Mouse (Mus musculus): ENCODE results near the gene Zfp358. TPM values are rescaled to one million over a fixed set of nuclear protein-coding genes. Genes with fewer than 3 reads are reported as not detected.

Gene Zfp358
- total RNA-seq (2021), result 10 to 100 TPM; 25.3 to 26.4 TPM
- long read RNA-seq, experiment 1, transcript Zfp358-203 (1 exons, 2,200 nt), result minor isoform, 7 of 27 reads
- long read RNA-seq, experiment 1, transcript Zfp358-201 (2 exons, 1,999 nt), result major isoform, 16 of 27 reads
- long read RNA-seq, experiment 1, partial matches to known transcripts, result 0 of 27 reads
- long read RNA-seq, experiment 1, other reads (novel, unspliced or antisense), result 4 of 27 reads
- long read RNA-seq, experiment 2, transcript Zfp358-201 (2 exons, 1,999 nt), result major isoform, 9 of 17 reads
- long read RNA-seq, experiment 2, transcript Zfp358-203 (1 exons, 2,200 nt), result minor isoform, 7 of 17 reads
- long read RNA-seq, experiment 2, partial matches to known transcripts, result 0 of 17 reads
- long read RNA-seq, experiment 2, other reads (novel, unspliced or antisense), result 1 of 17 reads

DNA sequence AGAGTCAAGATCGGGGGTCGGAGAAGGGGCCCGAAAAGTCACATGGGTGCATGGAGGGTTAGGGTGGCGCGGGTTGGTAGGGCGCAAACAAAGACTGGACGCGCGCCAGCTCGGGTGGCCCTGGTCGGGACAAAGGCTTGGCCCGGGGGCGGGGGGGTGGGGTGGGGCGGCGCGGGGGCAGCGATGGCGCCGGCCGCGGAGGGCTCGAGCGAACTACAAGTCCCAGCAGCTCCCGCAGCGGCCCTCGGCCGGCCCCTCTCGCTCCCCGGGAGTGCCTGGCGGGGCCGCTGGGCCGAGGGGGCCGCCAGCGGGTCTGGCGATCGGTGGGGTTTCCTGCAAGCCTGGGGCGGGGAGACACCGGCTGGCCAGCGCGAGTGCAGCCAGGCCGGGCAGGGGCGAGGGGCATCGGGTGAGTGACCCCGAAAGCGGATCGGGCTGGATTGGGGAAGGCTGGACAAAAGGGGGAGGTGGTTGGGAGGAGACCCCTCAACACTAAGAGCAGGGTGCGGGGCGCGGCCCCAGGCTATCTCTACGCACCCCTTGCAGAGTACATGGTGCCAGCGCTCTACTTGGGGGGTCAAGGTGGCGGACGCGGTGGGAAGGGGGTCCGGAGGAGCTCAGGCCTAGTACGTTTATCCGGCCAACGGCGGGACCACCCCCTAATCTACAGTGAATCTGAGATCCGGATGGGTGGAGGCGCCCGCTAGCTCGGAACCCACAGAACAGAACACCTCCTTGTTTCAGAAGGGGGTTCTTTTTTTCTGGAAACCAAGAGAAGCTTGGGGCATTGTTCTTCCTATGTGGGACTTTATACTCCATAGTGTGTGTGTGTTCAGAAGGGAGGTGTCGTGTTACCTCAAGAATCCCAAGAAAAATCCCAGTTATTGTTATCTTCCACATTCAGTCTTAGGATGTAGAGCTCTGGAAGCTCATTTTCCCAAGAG is at the start of gene Zfp358:
Zfp358 (plus strand) TSS at position 238 of the 944 bp plus-strand sequence.
- peak; percentile 61 to 75 for DNase-seq (ENCODE audit: low spot score in 2 of 2)
- intact Hi-C loops (cut with DNase I), result no loop called here

DNA sequence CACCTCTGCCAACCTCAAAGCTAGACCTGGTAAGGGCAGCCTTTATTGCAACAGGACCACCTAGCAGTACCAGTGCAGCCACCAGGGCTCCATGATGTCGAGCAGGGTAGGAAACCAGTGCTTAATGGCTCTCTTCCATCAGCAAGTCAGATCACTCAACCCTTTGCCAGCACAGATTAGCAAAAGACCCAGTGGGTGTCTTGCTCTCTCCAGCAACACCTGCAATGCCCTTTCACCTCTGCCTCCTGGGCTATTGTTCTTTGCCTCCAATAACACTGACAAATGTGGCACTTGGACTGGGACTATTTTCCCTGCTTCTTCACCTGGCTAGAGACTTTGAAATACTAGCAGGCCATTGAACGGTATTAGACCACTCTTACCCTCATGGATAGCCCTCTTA is 43.7 kb upstream of the Zfp358 start:
- intact Hi-C loops (cut with DNase I), result no loop called here
- no peak for DNase-seq (ENCODE audit: low spot score in 2 of 2)

DNA sequence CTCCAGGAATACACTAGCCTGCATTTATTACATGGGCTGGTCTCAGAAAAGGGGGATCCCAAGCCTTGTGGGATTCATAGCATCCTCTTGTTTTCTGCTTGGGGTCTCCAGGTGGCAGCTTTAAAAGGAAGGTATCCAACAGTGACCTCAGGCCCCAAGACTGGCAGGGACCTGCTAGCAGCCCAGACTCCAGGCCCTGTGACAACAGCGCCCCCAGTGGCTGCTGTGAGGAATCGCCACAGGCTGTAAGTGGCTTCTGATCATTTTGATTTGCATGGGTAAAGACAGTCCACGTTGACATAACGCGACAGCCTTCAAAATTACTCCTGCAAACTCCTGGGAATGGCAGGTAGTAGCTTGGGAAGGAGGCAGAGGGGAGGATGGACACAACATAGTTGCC is 42.3 kb upstream of the Zfp358 start:
- DNase-seq (ENCODE audit: low spot score in 2 of 2), result peak; percentile 42 to 45
- intact Hi-C loops (cut with DNase I), result loop anchor here (10.0 kb wide), 1 partner anchor 96 kb away; the partner anchor contains the start of gene A430078G23Rik

DNA sequence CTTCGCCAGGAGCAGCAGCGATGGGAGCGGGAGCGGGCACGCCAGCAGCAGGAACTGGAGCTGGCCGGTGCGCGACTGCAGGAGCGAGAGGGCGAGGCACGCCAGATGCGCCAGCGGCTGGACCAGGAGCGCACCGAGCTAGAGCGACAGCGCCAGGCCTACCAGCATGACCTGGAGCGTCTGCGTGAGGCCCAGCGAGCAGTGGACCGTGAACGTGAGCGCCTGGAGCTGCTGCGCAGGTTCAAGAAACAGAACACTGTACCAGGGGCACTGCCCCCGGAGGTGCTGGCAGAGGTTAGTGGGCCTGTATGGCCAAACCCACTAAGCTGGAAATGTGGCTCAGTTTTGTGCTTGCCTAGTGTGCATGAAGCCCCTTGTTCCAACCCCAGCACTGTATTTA is 40.9 kb upstream of the Zfp358 start:
- no peak for DNase-seq (ENCODE audit: low spot score in 2 of 2)
- intact Hi-C loops (cut with DNase I), result loop anchor here (10.0 kb wide), 1 partner anchor 97 kb away; the partner anchor contains the start of gene A430078G23Rik

DNA sequence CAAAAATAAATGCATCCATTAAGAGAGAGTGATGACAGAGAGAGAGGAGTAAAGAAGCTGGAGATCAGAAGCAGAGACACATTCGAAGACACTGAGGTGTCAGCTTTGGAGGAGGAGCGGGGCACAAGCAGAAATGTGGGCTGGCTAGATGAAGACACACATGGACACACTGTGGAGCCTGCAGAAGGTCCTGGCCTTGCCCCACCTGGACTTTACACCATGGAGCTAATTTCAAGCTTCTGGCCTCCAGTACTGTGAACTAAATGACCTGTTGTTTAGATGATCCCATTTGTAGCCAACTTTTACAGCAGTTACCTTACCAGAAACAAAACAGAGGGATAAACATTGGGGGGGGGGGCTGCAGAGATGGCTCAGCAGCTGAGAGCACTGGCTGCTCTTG is 29.7 kb upstream of the Zfp358 start:
- DNase-seq (ENCODE audit: low spot score in 2 of 2), result no peak
- intact Hi-C loops (cut with DNase I), result no loop called here

DNA sequence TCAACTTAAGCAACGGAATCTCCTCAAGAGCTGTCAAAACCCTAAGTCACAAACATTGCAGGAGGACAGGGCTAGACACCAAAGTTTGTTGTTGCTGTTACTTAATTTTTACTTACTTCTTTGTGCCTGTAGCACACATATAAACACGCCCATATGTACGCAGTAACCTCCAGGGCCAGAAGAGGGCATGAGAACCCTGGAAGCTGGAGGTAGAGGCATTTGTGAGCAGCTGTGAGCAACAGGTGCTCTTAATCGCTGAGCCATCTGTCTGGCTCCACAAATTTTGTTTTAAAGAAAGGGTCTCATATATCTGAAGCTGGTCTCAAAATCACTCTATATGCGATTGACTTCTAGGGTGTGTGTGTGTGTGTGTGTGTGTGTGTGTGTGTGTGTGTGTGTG is 28.6 kb upstream of the Zfp358 start:
- intact Hi-C loops (cut with DNase I), result no loop called here
- peak in 1 of 2 experiments; percentile 52 for DNase-seq (ENCODE audit: low spot score in 2 of 2)

DNA sequence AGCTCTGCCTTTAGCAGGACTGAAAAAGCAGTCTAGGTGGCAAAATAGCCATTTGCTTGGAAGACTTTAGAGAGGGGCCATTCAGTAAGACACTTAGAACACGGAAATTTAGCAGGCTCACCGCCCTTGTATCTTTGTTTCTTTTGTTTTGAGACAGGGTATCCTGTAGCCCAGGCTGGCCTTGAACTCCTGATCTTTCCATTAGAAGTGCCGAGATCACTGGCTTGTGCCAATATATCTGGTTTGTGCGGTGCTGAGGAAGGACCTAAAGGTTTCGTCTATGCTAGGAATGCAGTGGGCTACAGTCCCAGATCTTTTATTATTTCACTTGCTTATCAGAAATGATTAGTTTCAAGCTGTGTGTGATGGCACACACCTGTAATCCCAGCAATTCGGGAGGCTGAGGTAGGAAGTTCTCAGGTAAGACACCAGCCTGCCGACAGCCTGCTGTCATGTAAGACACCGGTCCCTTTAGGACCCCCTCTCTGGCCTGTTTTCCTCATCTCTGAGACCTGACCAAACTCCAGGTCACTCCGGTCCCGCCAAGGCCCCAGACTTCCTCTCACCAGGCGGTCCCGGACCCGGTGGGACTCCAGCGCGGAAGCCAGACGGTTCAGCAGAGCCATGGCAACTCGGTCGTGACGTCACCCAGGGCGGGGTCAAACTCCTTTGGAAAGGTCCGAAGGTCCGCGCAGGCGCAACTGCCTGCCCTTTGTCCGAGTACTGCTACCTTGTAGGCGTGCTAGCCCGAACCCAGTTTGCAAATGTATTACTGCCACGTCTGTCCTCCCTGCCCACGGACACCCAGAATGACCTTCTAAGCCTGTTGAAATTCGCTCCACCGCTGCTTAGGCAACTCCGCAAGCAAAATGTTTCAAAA is 25.7 kb upstream of the Zfp358 start, which contains the start of gene Pex11g:
Pex11g (minus strand) TSS at position 675 of the 880 bp plus-strand sequence.
- intact Hi-C loops (cut with DNase I), result no loop called here
- peak; percentile 85 to 87 for DNase-seq (ENCODE audit: low spot score in 2 of 2)

DNA sequence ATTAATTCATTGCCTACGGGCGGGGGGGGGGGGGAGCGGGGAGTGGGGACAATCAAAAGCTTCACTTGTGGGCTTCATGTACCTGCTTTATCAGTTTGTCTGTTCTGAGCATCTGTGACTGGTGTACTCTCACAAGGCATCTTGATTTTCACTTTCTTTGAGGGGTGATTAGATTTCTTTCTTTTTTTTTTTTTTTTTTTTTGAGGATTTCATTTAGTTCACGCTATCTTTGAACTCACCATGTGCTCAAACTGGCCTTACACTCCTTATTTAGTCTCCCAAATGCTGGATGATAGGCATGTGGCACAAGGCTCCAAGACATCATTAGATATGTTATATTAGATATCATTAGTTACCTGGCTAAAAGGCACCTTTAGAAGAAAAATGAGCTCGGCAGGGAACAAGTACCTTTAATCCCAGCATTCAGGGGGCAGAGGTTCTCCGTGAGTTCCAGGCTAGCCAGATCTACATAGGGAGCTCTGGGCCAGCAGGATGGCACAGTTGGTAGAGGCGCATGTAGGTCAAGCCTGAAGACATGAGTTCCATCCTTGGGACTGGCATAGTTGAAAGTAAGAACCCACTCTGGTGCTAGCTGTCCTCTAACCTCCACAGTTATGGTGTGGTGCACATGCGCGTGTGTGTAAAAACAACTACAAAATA is 24.9 kb upstream of the Zfp358 start:
- intact Hi-C loops (cut with DNase I), result no loop called here
- no peak for DNase-seq (ENCODE audit: low spot score in 2 of 2)

DNA sequence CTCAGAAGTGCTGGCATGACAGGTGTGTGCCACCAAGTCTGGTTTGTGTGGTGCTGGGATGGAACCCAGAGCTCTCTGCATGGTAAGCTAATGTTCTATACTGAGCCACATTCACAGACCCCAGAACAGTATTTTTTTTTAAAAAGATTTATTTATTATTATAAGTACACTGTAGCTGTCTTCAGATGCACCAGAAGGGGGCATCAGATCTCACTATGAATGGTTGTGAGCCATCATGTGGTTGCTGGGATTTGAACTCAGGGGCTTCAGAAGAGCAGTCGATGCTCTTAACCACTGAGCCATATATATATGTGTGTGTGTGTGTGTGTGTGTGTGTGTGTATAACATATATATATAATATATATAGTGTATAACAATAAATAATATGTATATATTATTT is 24.1 kb upstream of the Zfp358 start:
- intact Hi-C loops (cut with DNase I), result no loop called here
- DNase-seq (ENCODE audit: low spot score in 2 of 2), result no peak

DNA sequence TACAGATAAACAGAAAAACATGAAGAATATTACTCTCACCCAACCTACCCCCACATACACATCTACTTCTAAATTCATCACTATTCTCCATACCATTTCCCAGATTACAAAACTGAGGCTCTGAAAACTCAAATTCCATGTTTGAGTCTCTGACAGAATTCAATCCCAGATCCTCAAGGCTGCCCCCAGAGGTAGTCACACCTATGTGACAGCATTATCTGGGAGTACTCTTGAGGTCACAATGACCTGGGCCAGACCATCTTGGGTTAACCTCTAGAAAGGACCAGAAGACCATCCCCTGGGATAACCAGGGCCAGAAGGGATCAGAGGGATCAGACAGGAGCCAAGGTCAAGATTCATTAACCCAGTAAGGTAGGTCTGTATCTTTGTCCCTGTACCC is 22.4 kb upstream of the Zfp358 start, which contains the start of gene Tex45:
Tex45 (plus strand) TSS at position 301 of the 400 bp plus-strand sequence.
- no peak for DNase-seq (ENCODE audit: low spot score in 2 of 2)
- intact Hi-C loops (cut with DNase I), result no loop called here

DNA sequence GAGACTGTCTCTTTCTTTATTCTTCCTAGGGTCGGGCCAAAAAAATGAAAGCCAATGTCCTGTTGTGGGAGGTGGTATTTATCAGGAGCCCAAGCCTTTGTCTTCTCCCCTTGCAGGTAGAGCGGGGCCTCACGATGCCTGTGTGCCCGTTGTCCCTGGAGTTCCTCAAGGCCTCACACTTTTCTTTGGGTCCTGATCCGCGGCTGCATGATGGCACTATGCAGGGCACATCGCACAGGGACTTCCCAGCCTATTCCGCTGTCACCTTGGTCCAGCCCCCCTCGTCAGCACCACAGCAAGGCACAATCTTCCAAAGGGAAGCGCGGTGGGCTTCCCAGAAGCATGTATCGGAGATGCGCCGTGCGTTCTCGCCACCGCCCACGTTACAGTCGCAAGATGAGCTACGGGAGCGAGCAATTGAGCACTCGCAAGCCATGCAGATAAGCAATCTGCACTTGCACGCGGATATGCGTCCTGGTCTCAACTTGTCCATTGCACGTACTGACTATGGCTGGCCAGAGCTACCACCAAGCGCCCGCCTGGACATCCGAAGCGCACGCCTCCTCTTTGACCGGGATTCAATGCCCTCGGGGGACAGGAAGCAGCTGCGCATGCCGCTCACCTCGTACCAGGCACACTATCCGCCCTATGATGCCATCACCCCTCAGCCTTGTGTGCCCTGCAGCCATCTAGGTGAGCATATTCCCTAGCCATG is 17.1 kb upstream of the Zfp358 start:
- intact Hi-C loops (cut with DNase I), result no loop called here
- DNase-seq (ENCODE audit: low spot score in 2 of 2), result peak in 1 of 2 experiments; percentile 22

DNA sequence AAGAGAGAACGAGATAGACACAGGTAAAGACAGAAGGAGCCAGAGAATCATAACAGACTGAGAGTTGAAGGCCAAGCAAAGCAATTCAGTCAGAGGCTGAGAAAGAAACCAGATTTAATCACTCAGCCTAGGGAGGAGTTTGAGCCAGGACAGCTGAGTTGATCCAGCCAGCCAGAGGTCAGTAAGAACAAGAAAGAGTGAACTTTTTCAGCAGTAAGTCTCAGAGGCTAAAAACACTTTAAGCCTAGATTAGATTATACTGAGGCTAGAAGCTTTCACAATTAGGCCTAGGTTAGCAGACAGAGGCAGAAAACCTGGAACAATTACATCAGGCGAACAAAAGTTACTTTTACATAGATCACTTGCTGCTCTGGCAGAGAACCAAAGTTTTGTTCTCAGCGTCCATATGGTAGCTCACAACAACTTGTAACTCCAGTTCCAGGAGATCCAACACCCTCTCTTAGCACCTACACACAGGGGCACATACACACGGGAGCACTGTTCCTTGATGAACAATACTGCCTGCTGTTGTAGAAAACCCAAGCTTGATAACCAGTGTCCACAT is 12.6 kb upstream of the Zfp358 start:
- no peak for DNase-seq (ENCODE audit: low spot score in 2 of 2)
- intact Hi-C loops (cut with DNase I), result no loop called here

DNA sequence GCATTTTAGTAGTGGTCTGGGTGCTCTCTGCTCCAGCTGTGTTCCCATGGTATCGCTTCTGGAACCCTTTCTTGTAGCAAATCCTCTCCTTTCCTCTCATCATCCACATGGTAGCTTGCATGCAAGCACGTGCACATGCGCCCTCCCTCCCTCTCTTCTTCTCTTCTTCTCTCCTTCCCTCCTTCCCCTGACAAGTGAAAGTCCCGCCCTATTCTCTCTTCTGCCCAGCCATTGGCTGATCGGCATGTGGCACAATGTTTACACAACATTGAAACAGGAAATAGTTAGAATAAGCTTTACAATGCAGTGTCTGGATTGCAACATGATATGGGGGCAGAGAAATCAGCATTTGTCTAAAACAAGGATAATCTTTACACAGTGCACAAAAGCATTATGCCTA is 11.3 kb upstream of the Zfp358 start:
- DNase-seq (ENCODE audit: low spot score in 2 of 2), result no peak
- intact Hi-C loops (cut with DNase I), result no loop called here

DNA sequence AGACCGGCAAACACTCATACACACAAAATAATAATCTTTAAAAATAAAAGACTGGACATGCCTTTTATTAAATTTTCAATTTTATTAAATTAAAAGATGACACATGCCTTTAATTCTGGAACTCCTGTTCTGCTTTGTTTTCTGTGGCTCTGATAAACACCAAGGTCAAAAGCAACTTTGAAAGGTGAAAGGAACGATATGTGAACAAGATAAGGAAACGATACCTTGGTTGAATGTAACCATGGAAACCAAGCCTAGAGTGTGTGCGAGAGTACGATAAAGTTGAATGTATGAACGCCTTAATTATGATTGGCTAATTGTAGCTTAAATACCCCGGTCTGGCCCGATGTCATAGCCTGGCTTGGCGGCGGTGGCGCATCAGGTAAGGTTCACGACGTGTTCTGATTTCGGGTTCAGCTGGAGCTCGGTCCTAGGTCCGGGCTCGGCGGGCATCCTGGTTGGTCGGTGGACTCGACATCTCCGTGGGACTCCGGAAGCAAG is 10.6 kb upstream of the Zfp358 start:
- DNase-seq (ENCODE audit: low spot score in 2 of 2), result no peak
- intact Hi-C loops (cut with DNase I), result no loop called here

DNA sequence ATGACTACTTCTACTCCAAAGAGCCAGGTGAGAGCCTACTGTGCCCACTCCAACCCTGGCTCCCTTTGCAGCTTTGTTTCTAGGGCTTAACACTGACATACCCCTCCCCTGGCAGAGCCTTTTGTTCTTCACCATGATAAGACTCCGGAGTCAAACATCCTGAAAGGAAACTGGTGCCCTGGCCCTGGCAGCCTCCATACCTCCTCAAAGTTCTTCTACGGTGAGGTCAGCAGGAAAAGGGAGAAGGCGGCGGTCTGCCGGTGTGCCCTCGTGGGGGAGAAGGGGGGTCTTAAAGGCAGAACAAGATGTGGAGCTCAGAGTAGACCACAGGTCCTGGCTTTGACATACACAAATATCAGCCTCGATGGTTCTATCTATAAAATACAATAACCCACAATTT is 9.4 kb upstream of the Zfp358 start:
- intact Hi-C loops (cut with DNase I), result no loop called here
- DNase-seq (ENCODE audit: low spot score in 2 of 2), result no peak

DNA sequence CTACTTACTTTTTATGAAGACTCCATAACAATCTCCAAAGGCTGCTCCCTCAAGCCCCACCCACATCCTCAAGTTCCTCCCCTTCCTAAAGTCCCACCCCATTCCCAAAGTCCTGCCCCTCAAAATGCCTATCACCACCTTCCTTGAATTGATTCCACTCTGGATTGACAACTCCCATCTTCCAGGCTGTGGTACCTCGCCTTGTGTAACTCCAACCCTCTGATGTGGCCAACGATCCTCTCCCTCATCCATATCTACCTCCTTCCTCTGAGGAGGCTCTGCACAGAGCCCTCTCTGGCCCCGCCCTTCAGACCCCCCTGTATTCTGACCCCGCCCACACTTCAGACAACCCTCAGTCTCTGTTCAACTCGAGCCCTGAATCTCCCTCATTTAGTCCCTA is 7.7 kb upstream of the Zfp358 start:
- intact Hi-C loops (cut with DNase I), result no loop called here
- no peak for DNase-seq (ENCODE audit: low spot score in 2 of 2)

DNA sequence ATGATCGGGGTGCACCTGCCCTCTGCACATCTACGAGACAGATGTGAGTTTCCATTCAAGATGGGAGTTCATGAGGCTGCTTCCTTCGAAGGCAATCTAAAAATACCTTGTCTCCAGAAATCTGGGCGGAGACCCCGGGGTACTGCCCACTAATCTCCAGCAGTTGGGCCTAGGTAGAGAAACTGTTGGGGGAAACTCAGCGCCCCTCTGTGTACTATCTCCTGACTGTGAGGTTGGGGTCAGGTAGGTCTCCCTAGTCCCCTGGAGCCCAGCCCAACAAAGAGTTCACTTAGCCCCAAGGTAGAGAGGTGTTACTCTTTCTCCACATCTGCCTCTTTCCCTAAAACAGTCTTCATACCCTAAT is 889 bp downstream of the Zfp358 start:
- no peak for DNase-seq (ENCODE audit: low spot score in 2 of 2)
- intact Hi-C loops (cut with DNase I), result no loop called here

Measured in left cerebral cortex, postnatal 14 days (tissue).